Mouse (Mus musculus) embryonic facial prominence, embryonic 11.5 days (tissue): ENCODE measurements around the gene Ydjc. TPM values are rescaled to one million over a fixed set of nuclear protein-coding genes. Genes with fewer than 3 reads are reported as not detected.

Source experiments
- ATAC-seq: fragments of 200-750 bp; cut with Nextera tagmentation; replicated peaks from 2 replicates; pipeline ENCODE4 v1.8.0; 2017; ENCODE audit warnings: low read depth; ENCODE audit not compliant: insufficient number of reproducible peaks, low FRiP score, low TSS enrichment
- DNase-seq: peaks from one replicate; pipeline ENCODE4 v3.0.0-alpha.2; 2015; ENCODE audit warnings: low spot score
- H3K27ac ChIP-seq: fragments of 300-500 bp; sonication (generic); replicated peaks from 2 replicates; pipeline ENCODE4 v1.5.1; 2014; ENCODE audit warnings: mild to moderate bottlenecking, low read depth, low read length, control low read depth
- H3K27me3 ChIP-seq: fragments of 300-500 bp; sonication (generic); 2 replicates; pipeline ENCODE4 v1.6.1; 2014; ENCODE audit warnings: mild to moderate bottlenecking, low read length, moderate library complexity, mixed read lengths; ENCODE audit not compliant: control insufficient read depth, insufficient read depth
- H3K36me3 ChIP-seq: fragments of 300-500 bp; sonication (generic); replicated peaks from 2 replicates; pipeline ENCODE4 v1.6.1; 2014; ENCODE audit warnings: low read depth, mild to moderate bottlenecking, low read length, moderate library complexity, mixed read lengths; ENCODE audit not compliant: control insufficient read depth, insufficient read depth
- H3K4me1 ChIP-seq: fragments of 300-500 bp; sonication (generic); 2 replicates; pipeline ENCODE4 v1.6.1; 2014; ENCODE audit warnings: low read length, mixed read lengths; ENCODE audit not compliant: control insufficient read depth, insufficient read depth
- H3K4me2 ChIP-seq: fragments of 300-500 bp; sonication (generic); 2 replicates; pipeline ENCODE4 v1.6.1; 2014; ENCODE audit warnings: low read depth, mild to moderate bottlenecking, control low read depth, low read length, moderate library complexity
- H3K4me3 ChIP-seq: fragments of 300-500 bp; sonication (generic); 2 replicates; pipeline ENCODE4 v1.5.1; 2014; ENCODE audit warnings: low read depth, low read length, control low read depth
- H3K9ac ChIP-seq: fragments of 300-500 bp; sonication (generic); replicated peaks from 2 replicates; pipeline ENCODE4 v1.6.1; 2014; ENCODE audit warnings: mild to moderate bottlenecking, control low read depth, low read length
- H3K9me3 ChIP-seq: fragments of 300-500 bp; sonication (generic); replicated peaks from 2 replicates; pipeline ENCODE4 v1.6.1; 2016; ENCODE audit warnings: mild to moderate bottlenecking, low read length, inconsistent platforms, mixed read lengths; ENCODE audit not compliant: control insufficient read depth
- WGBS: fragments of 180-500 bp; shearing (Covaris S2); extraction: QIAGEN DNeasy Blood & Tissue Kit; methylation state at CpG from one replicate; pipeline ENCODE4 v1.1.7; 2014; 5-methylcytosine and 5-hydroxymethylcytosine counted together
- polyA plus RNA-seq: library from polyadenylated mRNA; unstranded; fragments of >200 nt; fragmentation: Nextera tagmentation; extraction: Ambion mirVana; gene quantifications from 2 replicates; pipeline ENCODE4 v1.2.1, GENCODE M21; 2014

Gene Ydjc
- polyA plus RNA-seq, 1 experiment from 2014 or later, result 6.2 TPM

GRCm38 (mm10) chr16:17168049-17168448 is 23.6 kb downstream of the Ydjc start:
- no peak overlapping the region for H3K4me3 ChIP-seq
- H3K36me3 ChIP-seq, result no peaks in the 10 kb centered on the region
- H3K4me2 ChIP-seq, result no peak overlapping the region
- H3K9ac ChIP-seq, result no peak overlapping the region
- H3K27ac ChIP-seq, result no peak overlapping the region
- no peaks in the 10 kb centered on the region for H3K4me1 ChIP-seq
- no peaks in the 10 kb centered on the region for H3K9me3 ChIP-seq
- WGBS, result 87% methylated on average over 5 of the region's 5 CpGs
- H3K27me3 ChIP-seq, result no peaks in the 10 kb centered on the region
- DNase-seq, result no peak
- no peak for ATAC-seq

GRCm38 (mm10) chr16:17175765-17176164 is 31.3 kb downstream of the Ydjc start:
- H3K9ac ChIP-seq, result no peak overlapping the region
- peaks cover 5% of the 10 kb centered on the region; the same call in 1 of the 2 replicates for H3K36me3 ChIP-seq
- H3K4me2 ChIP-seq, result no peak overlapping the region
- DNase-seq (no peak), ATAC-seq (no peak)
- H3K27me3 ChIP-seq, result no peaks in the 10 kb centered on the region
- H3K9me3 ChIP-seq, result no peaks in the 10 kb centered on the region
- no peak overlapping the region for H3K4me3 ChIP-seq
- no peaks in the 10 kb centered on the region for H3K4me1 ChIP-seq
- H3K27ac ChIP-seq, result no peak overlapping the region
- WGBS, result 86% methylated on average over 2 of the region's 2 CpGs

GRCm38 (mm10) chr16:17177623-17178170 is 33.3 kb downstream of the Ydjc start:
- peaks cover 5% of the 10 kb centered on the region; the same call in 1 of the 2 replicates for H3K36me3 ChIP-seq
- no peak for ATAC-seq

GRCm38 (mm10) chr16:17179706-17180105 is 35.3 kb downstream of the Ydjc start:
- Histone ChIP-seq H3K27ac (no peak overlapping the region), H3K36me3 (peaks cover 2% of the 10 kb centered on the region; the same call in 1 of the 2 replicates), H3K4me1 (no peaks in the 10 kb centered on the region), H3K27me3 (no peaks in the 10 kb centered on the region), H3K9me3 (no peaks in the 10 kb centered on the region), H3K4me2 (no peak overlapping the region), H3K9ac (no peak overlapping the region), H3K4me3 (no peak overlapping the region)
- ATAC-seq (no peak), DNase-seq (no peak)
- 90% methylated on average over 3 of the region's 3 CpGs for WGBS

More at GRCm38 (mm10) chr16:17177623-17178170, 33.3 kb downstream of the Ydjc start:
- no peak for DNase-seq
- Histone ChIP-seq H3K4me1 (no peaks in the 10 kb centered on the region), H3K9me3 (no peaks in the 10 kb centered on the region), H3K9ac (no peak overlapping the region), H3K27me3 (no peaks in the 10 kb centered on the region), H3K4me2 (no peak overlapping the region), H3K4me3 (no peak overlapping the region), H3K27ac (no peak overlapping the region)
- WGBS, result 91% methylated on average over 1 of the region's 1 CpGs

- Histone ChIP-seq H3K9ac (no peak overlapping the region), H3K4me2 (no peak overlapping the region), H3K27ac (no peak overlapping the region), H3K9me3 (no peaks in the 10 kb centered on the region), H3K36me3 (no peaks in the 10 kb centered on the region), H3K4me1 (no peaks in the 10 kb centered on the region), H3K27me3 (no peaks in the 10 kb centered on the region), H3K4me3 (no peak overlapping the region)
- 90% methylated on average over 4 of the region's 4 CpGs for WGBS
- ATAC-seq (no peak), DNase-seq (no peak)
Observed at GRCm38 (mm10) chr16:17181382-17181781, 37.0 kb downstream of the Ydjc start.

- ATAC-seq (no peak), DNase-seq (no peak)
- Histone ChIP-seq H3K27ac (no peak overlapping the region), H3K9me3 (no peaks in the 10 kb centered on the region), H3K36me3 (no peaks in the 10 kb centered on the region; the same call in 1 of the 2 replicates), H3K27me3 (no peaks in the 10 kb centered on the region), H3K4me1 (no peaks in the 10 kb centered on the region), H3K4me2 (no peak overlapping the region), H3K4me3 (no peak overlapping the region), H3K9ac (no peak overlapping the region)
- WGBS, result 82% methylated on average over 2 of the region's 2 CpGs
Observed at GRCm38 (mm10) chr16:17182136-17182535, 37.7 kb downstream of the Ydjc start.

GRCm38 (mm10) chr16:17183003-17183402 is 38.6 kb downstream of the Ydjc start:
- no peak overlapping the region for H3K9ac ChIP-seq
- DNase-seq (no peak), ATAC-seq (no peak)
- no peaks in the 10 kb centered on the region for H3K27me3 ChIP-seq
- no peaks in the 10 kb centered on the region for H3K9me3 ChIP-seq
- 85% methylated on average over 3 of the region's 3 CpGs for WGBS
- no peaks in the 10 kb centered on the region; the same call in 1 of the 2 replicates for H3K36me3 ChIP-seq
- H3K4me1 ChIP-seq, result no peaks in the 10 kb centered on the region
- no peak overlapping the region for H3K4me3 ChIP-seq
- no peak overlapping the region for H3K4me2 ChIP-seq
- H3K27ac ChIP-seq, result no peak overlapping the region

- Histone ChIP-seq H3K27ac (no peak overlapping the region), H3K9me3 (no peaks in the 10 kb centered on the region), H3K27me3 (no peaks in the 10 kb centered on the region), H3K9ac (no peak overlapping the region), H3K36me3 (no peaks in the 10 kb centered on the region; the same call in 1 of the 2 replicates), H3K4me2 (no peak overlapping the region), H3K4me3 (no peak overlapping the region), H3K4me1 (no peaks in the 10 kb centered on the region)
- DNase-seq (no peak), ATAC-seq (no peak)
Observed at GRCm38 (mm10) chr16:17185475-17185874, 41.1 kb downstream of the Ydjc start.
